Mouse (Mus musculus): Measurements from ENCODE around the gene Plekhh3.

- TF ChIP-seq EP300 (IDR thresholded peaks at IDR 0.05; ENCODE audit: low read depth) (no peak), CTCF (IDR thresholded peaks at IDR 0.05; ENCODE audit: low read depth) (no peak)
Measured at GRCm38 (mm10) chr11:101169301-101170107, 1.6 kb downstream of the Plekhh3 start.
